Mouse (Mus musculus) liver, adult 2 months (tissue): ENCODE measurements around the gene St14. TPM values are rescaled to one million over a fixed set of nuclear protein-coding genes. Genes with fewer than 3 reads are reported as not detected.

Experiments
- DNase-seq: peaks from one replicate; pipeline ENCODE4 v3.0.0-alpha.2; 2011; ENCODE audit warnings: low read depth, low spot score; ENCODE audit errors: extremely low read depth
- H3K27ac ChIP-seq: fragments of 200-500 bp; replicated peaks from 2 replicates; pipeline ENCODE4 v1.5.1; 2012; ENCODE audit warnings: low read depth, mild to moderate bottlenecking, control low read depth, inconsistent platforms, low read length; ENCODE audit not compliant: insufficient read depth
- H3K27me3 ChIP-seq: fragments of 200-500 bp; 2 replicates; pipeline ENCODE4 v1.6.1; 2012; ENCODE audit warnings: mild to moderate bottlenecking, moderate library complexity, low read length, inconsistent platforms; ENCODE audit not compliant: control insufficient read depth, insufficient read depth
- H3K36me3 ChIP-seq: fragments of 200-500 bp; 2 replicates; pipeline ENCODE4 v1.6.1; 2012; ENCODE audit warnings: low read length, inconsistent platforms; ENCODE audit not compliant: control insufficient read depth, insufficient read depth
- H3K4me1 ChIP-seq: fragments of 200-500 bp; 2 replicates; pipeline ENCODE4 v1.6.1; 2011; ENCODE audit warnings: low read length; ENCODE audit not compliant: control insufficient read depth, insufficient read depth
- H3K4me3 ChIP-seq: fragments of 200-500 bp; 2 replicates; pipeline ENCODE4 v1.5.1; 2011; ENCODE audit warnings: low read depth, mild to moderate bottlenecking, control low read depth, low read length, moderate library complexity; ENCODE audit not compliant: insufficient read depth
- H3K79me2 ChIP-seq: fragments of 200-500 bp; 2 replicates; pipeline ENCODE4 v1.6.1; 2012; ENCODE audit warnings: inconsistent platforms, mild to moderate bottlenecking, low read length, moderate library complexity; ENCODE audit not compliant: control insufficient read depth, insufficient read depth
- H3K9ac ChIP-seq: fragments of 200-500 bp; 2 replicates; pipeline ENCODE4 v1.6.1; 2012; ENCODE audit warnings: low read depth, mild to moderate bottlenecking, control low read depth, inconsistent platforms, low read length
- CTCF ChIP-seq: fragments of 200-500 bp; IDR thresholded peaks from 2 replicates; pipeline ENCODE4 v1.5.1; 2011; ENCODE audit warnings: low read depth, low read length, control low read depth
- POLR2A ChIP-seq: fragments of 200-500 bp; IDR thresholded peaks from 2 replicates; pipeline ENCODE4 v1.6.1; 2011; ENCODE audit warnings: low read length, control low read depth; ENCODE audit not compliant: insufficient read depth; ENCODE audit errors: extremely low read depth
- WGBS: fragments of 180-500 bp; shearing (Covaris S2); methylation state at CpG from one replicate; pipeline ENCODE4 v1.1.7; 2018; 5-methylcytosine and 5-hydroxymethylcytosine counted together
- polyA plus RNA-seq: library from polyadenylated mRNA; depleted of rRNA; stranded (reverse); fragments of >200 nt; gene quantifications from 2 replicates; pipeline ENCODE4 v1.2.3, GENCODE M21; 2012
- total RNA-seq: library from RNA; depleted of rRNA; stranded (reverse); fragments of >200 nt; gene quantifications from 2 replicates; pipeline ENCODE4 v1.2.3, GENCODE M21; 2014

St14 gene
- total and polyA plus RNA-seq, 2 experiments, result 0.31 to 0.46 TPM

- H3K36me3 ChIP-seq, result no peaks in the 10 kb centered on the region
- TF ChIP-seq CTCF (no peak), POLR2A (no peak)
- peak overlapping the region; percentile 59; the same call in 1 of the 2 replicates for H3K4me3 ChIP-seq
- 12% methylated on average over 26 of the region's 26 CpGs for WGBS
- DNase-seq, result no peak
- H3K9ac ChIP-seq, result no peak overlapping the region
- no peaks in the 10 kb centered on the region; the same call in 1 of the 2 replicates for H3K4me1 ChIP-seq
- H3K27me3 ChIP-seq, result peaks cover 9% of the 10 kb centered on the region
- H3K27ac ChIP-seq, result no peak overlapping the region
- H3K79me2 ChIP-seq, result no peaks in the 10 kb centered on the region
These were observed 1.1 kb downstream of the St14 start for GRCm38 (mm10) chr9:31130357-31131204.

GRCm38 (mm10) chr9:31129956-31130355 lies 1.7 kb downstream of the St14 start:
- Histone ChIP-seq H3K79me2 (no peaks in the 10 kb centered on the region), H3K27ac (no peak overlapping the region), H3K4me3 (no peak overlapping the region), H3K36me3 (no peaks in the 10 kb centered on the region), H3K27me3 (peaks cover 9% of the 10 kb centered on the region), H3K4me1 (no peaks in the 10 kb centered on the region; the same call in 1 of the 2 replicates), H3K9ac (no peak overlapping the region)
- no peak for DNase-seq
- no peak for TF ChIP-seq POLR2A
- TF ChIP-seq CTCF, result no peak
- WGBS, result 69% methylated on average over 8 of the region's 8 CpGs

GRCm38 (mm10) chr9:31127876-31128465 lies 3.7 kb downstream of the St14 start:
- Histone ChIP-seq H3K4me1 (no peaks in the 10 kb centered on the region; the same call in 1 of the 2 replicates), H3K79me2 (no peaks in the 10 kb centered on the region), H3K4me3 (no peak overlapping the region), H3K27me3 (peaks cover 9% of the 10 kb centered on the region), H3K27ac (no peak overlapping the region), H3K36me3 (no peaks in the 10 kb centered on the region), H3K9ac (no peak overlapping the region)
- DNase-seq, result no peak
- WGBS, result 72% methylated on average over 12 of the region's 12 CpGs
- TF ChIP-seq POLR2A (no peak), CTCF (no peak)

- Histone ChIP-seq H3K27me3 (peaks cover 2% of the 10 kb centered on the region), H3K9ac (no peak overlapping the region), H3K79me2 (no peaks in the 10 kb centered on the region), H3K4me1 (no peaks in the 10 kb centered on the region), H3K4me3 (no peak overlapping the region), H3K36me3 (no peaks in the 10 kb centered on the region), H3K27ac (no peak overlapping the region)
- TF ChIP-seq CTCF, result no peak
- no peak for TF ChIP-seq POLR2A
- DNase-seq, result no peak
- WGBS, result 76% methylated on average over 7 of the region's 7 CpGs
These were observed 5.6 kb downstream of the St14 start for GRCm38 (mm10) chr9:31126079-31126478.

- no peak overlapping the region for H3K9ac ChIP-seq
- no peaks in the 10 kb centered on the region for H3K4me1 ChIP-seq
- H3K27me3 ChIP-seq, result no peaks in the 10 kb centered on the region
- no peaks in the 10 kb centered on the region for H3K36me3 ChIP-seq
- WGBS, result 76% methylated on average over 13 of the region's 13 CpGs
- no peak for TF ChIP-seq CTCF
- no peak for TF ChIP-seq POLR2A
- no peak overlapping the region for H3K27ac ChIP-seq
- no peaks in the 10 kb centered on the region for H3K79me2 ChIP-seq
- H3K4me3 ChIP-seq, result no peak overlapping the region
- no peak for DNase-seq
These were observed 9.1 kb downstream of the St14 start for GRCm38 (mm10) chr9:31122464-31123030.
